Mouse (Mus musculus): ENCODE measurements around the gene Maco1.

DNA sequence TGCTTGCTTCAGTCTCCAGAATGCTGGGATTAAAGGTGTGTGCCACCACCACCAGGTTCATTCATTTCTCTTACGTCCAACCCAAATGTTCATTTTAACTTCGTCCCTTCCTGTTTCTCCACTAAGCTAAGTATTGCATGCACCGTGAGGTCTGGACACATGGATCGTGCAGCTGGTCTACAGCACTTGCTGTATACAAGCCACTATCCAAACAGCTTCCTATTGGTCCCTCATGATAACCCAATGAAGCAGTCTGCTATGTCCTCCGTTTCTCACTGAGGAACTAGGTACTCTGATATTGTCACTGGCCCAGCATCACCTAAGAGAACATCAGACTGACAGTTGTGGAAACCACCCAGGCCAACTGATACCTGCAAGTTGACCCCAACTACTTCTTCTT, 12.6 kb upstream of the Maco1 start:
- no peak for TF ChIP-seq CTCF (IDR thresholded peaks at IDR 0.05; ENCODE audit: borderline replicate concordance, insufficient read depth, low read depth, low read length)
- no peak for TF ChIP-seq POLR2A (IDR thresholded peaks at IDR 0.05; ENCODE audit: borderline replicate concordance, insufficient read depth, low read length)

Data from cerebellum, adult 2 months (tissue).